Mouse (Mus musculus) olfactory bulb, adult 2 months (tissue): Measurements from ENCODE around the gene Sdccag8.

Source experiments
- CTCF ChIP-seq: fragments of 200-500 bp; IDR thresholded peaks from 2 replicates; pipeline ENCODE4 v1.5.1; 2012; ENCODE audit warnings: low read depth, mild to moderate bottlenecking, low read length, moderate library complexity; ENCODE audit not compliant: insufficient read depth
- POLR2A ChIP-seq: fragments of 200-500 bp; IDR thresholded peaks from 2 replicates; pipeline ENCODE4 v1.6.1; 2012; ENCODE audit warnings: mild to moderate bottlenecking, low read depth, low read length, moderate library complexity; ENCODE audit not compliant: insufficient read depth

- TF ChIP-seq CTCF: no peak
- TF ChIP-seq POLR2A: no peak
Measured at GRCm38 (mm10) chr1:177045885-177046284, 231.4 kb downstream of the Sdccag8 start.
